Mouse (Mus musculus) left cerebral cortex, adult 2 months (tissue): ENCODE measurements around the gene 1700008O03Rik. TPM values are rescaled to one million over a fixed set of nuclear protein-coding genes. Genes with fewer than 3 reads are reported as not detected.

Experiments used
- DNase-seq, 2 experiments: peaks; one replicate each; pipeline ENCODE4 v3.0.0; 2021 to 2022; ENCODE audit warnings: low spot score in 2 of 2, mixed read lengths in 1 of 2; ENCODE audit errors: extremely low spot score in 1 of 2
- H3K27ac ChIP-seq: fragments of 200-600 bp; 2 replicates; pipeline ENCODE4 v1.8.1; 2022
- H3K4me3 ChIP-seq: fragments of 200-600 bp; 2 replicates; pipeline ENCODE4 v1.8.1; 2022
- CTCF ChIP-seq: fragments of 200-600 bp; IDR thresholded peaks from 2 replicates; pipeline ENCODE4 v1.8.1; 2022; ENCODE audit warnings: antibody characterized with exemption, mild to moderate bottlenecking, moderate library complexity
- intact Hi-C: fragments of 180-260 bp; cut with DNase I; formaldehyde crosslinking; loops from one replicate; pipeline ENCODE4 v1.15.1; 2025
- total RNA-seq, 2 experiments: library from RNA; stranded (reverse); gene quantifications; 2 replicates each; pipeline ENCODE4 v1.2.3; 2021

The 1700008O03Rik gene
- total RNA-seq, 2 experiments from 2014 or later = 1.5 to 2.7 TPM

- no peak for DNase-seq
- intact Hi-C loops = no loop called here
- Histone ChIP-seq H3K27ac (0 out of 2 replicates have a peak overlapping the region, but pooled peaks have one; percentile 32), H3K4me3 (no peak overlapping the region)
- no peak for TF ChIP-seq CTCF
Measured at GRCm38 (mm10) chr7:44340226-44340625, 45.4 kb downstream of the 1700008O03Rik start.

GRCm38 (mm10) chr7:44337121-44337849, 48.3 kb downstream of the 1700008O03Rik start:
- peak overlapping the region; percentile 58 for H3K4me3 ChIP-seq
- DNase-seq = no peak
- H3K27ac ChIP-seq = peak overlapping the region; percentile 91
- intact Hi-C loops = loop anchor here (1.0 kb wide), 1 partner anchor 26 kb away; no protein-coding TSS in a partner anchor
- TF ChIP-seq CTCF = no peak

GRCm38 (mm10) chr7:44336046-44337021, 49.3 kb downstream of the 1700008O03Rik start:
- no peak for DNase-seq
- TF ChIP-seq CTCF = no peak

GRCm38 (mm10) chr7:44335031-44335878, 50.4 kb downstream of the 1700008O03Rik start:
- no peak for DNase-seq
- TF ChIP-seq CTCF = no peak
- intact Hi-C loops = no loop called here
- peak overlapping the region; percentile 58 for H3K4me3 ChIP-seq
- peak overlapping the region; percentile 91 for H3K27ac ChIP-seq

More at GRCm38 (mm10) chr7:44336046-44337021, 49.3 kb downstream of the 1700008O03Rik start:
- Histone ChIP-seq H3K27ac (peak overlapping the region; percentile 91), H3K4me3 (peak overlapping the region; percentile 58)
- intact Hi-C loops = loop anchor here (1.0 kb wide), 1 partner anchor 25 kb away; no protein-coding TSS in a partner anchor

GRCm38 (mm10) chr7:44334139-44334538, 51.5 kb downstream of the 1700008O03Rik start:
- intact Hi-C loops = no loop called here
- no peak for DNase-seq

GRCm38 (mm10) chr7:44332336-44332735, 53.3 kb downstream of the 1700008O03Rik start:
- Histone ChIP-seq H3K27ac (no peak overlapping the region), H3K4me3 (no peak overlapping the region)
- TF ChIP-seq CTCF = no peak
- intact Hi-C loops = no loop called here
- DNase-seq = no peak

More at GRCm38 (mm10) chr7:44334139-44334538, 51.5 kb downstream of the 1700008O03Rik start:
- Histone ChIP-seq H3K4me3 (no peak overlapping the region), H3K27ac (peak overlapping the region; percentile 40)
- no peak for TF ChIP-seq CTCF

- Histone ChIP-seq H3K27ac (0 out of 2 replicates have a peak overlapping the region, but pooled peaks have one; percentile 13), H3K4me3 (no peak overlapping the region)
- no peak for TF ChIP-seq CTCF
- intact Hi-C loops = no loop called here
- no peak for DNase-seq
Measured at GRCm38 (mm10) chr7:44326614-44327013, 59.0 kb downstream of the 1700008O03Rik start.

- H3K27ac ChIP-seq = no peak overlapping the region
- DNase-seq = no peak
- intact Hi-C loops = no loop called here
- H3K4me3 ChIP-seq = no peak overlapping the region
- TF ChIP-seq CTCF = no peak
Measured at GRCm38 (mm10) chr7:44322290-44322689, 63.3 kb downstream of the 1700008O03Rik start.

- TF ChIP-seq CTCF = peak; percentile 48
- DNase-seq = peak in 1 of 2 experiments; percentile 51
- intact Hi-C loops = no loop called here
- Histone ChIP-seq H3K27ac (peak overlapping the region; percentile 61), H3K4me3 (no peak overlapping the region)
Measured at GRCm38 (mm10) chr7:44320886-44321285, 64.7 kb downstream of the 1700008O03Rik start.

GRCm38 (mm10) chr7:44317913-44318312, 67.7 kb downstream of the 1700008O03Rik start:
- Histone ChIP-seq H3K27ac (no peak overlapping the region), H3K4me3 (no peak overlapping the region)
- peak; percentile 63 for TF ChIP-seq CTCF
- intact Hi-C loops = no loop called here
- DNase-seq = no peak

- no peak for DNase-seq
- intact Hi-C loops = no loop called here
- Histone ChIP-seq H3K4me3 (no peak overlapping the region), H3K27ac (peak overlapping the region; percentile 96)
- TF ChIP-seq CTCF = no peak
Measured at GRCm38 (mm10) chr7:44312484-44312883, 73.1 kb downstream of the 1700008O03Rik start.
